Mouse (Mus musculus): ENCODE results near the gene Ppp1r1b. TPM values are rescaled to one million over a fixed set of nuclear protein-coding genes. Genes with fewer than 3 reads are reported as not detected.

Gene Ppp1r1b
- total and polyA plus RNA-seq, 3 experiments: 0.08 TPM; not detected in 2

DNA sequence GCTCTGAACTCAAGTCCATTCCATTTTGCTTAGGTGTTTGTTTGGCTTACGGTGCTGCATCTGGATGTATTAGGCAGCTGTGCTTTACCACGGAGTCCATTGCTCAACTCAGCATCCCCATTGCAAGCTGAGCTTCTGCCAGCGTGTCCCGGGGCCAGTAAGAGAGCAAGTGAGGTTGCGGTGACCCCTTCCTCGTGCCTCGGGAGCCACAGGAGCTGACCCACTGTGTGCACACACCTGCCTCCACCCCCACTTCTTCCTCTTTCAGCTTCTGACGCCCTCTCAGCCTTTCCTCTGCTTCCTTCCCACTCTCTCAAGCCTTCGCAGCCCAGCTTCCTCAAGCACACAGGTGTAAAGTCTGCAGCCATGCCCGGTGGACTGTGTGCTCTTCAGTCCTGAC, 18.1 kb downstream of the Ppp1r1b start:
- Histone ChIP-seq H3K36me3 (replicated peaks in 1 of 2; ENCODE audit: control insufficient read depth in 1 of 2, insufficient read depth in 1 of 2, low read length in 1 of 2) (peaks cover 0 to 55% of the 10 kb centered on the region in 2 experiments), H3K27me3 (replicated peaks) (no peaks in the 10 kb centered on the region), H3K4me1 (ENCODE audit: control insufficient read depth in 1 of 2, insufficient read depth in 2 of 2) (peaks cover 0 to 11% of the 10 kb centered on the region in 2 experiments; a peak in 2 of 4 replicates), H3K9ac (ENCODE audit: insufficient read depth, low read depth) (no peak overlapping the region), H3K4me3 (replicated peaks in 1 of 3; ENCODE audit: low read depth in 2 of 3, low read length in 2 of 3, poor library complexity in 1 of 3) (no peak overlapping the region), H3K79me2 (replicated peaks; ENCODE audit: control insufficient read depth, extremely low read depth, insufficient read depth, poor library complexity, severe bottlenecking) (no peaks in the 10 kb centered on the region; the same call in 1 of the 2 replicates), H3K9me3 (replicated peaks; ENCODE audit: low read length) (no peaks in the 10 kb centered on the region), H3K4me2 (ENCODE audit: insufficient read depth, low read depth, poor library complexity, severe bottlenecking) (no peak overlapping the region), H3K27ac (ENCODE audit: insufficient read depth, low read depth) (no peak overlapping the region)
- DNase-seq (ENCODE audit: extremely low read depth): no peak
- dilution Hi-C loops (cut with MboI; ENCODE audit: extremely low pct_ligation_motif_present, extremely low pct_unique_long_range_greater_than_20kb, low sequenced_read_pairs): no loop called here
- in situ Hi-C loops (cut with MboI; ENCODE audit: low pct_ligation_motif_present, low pct_unique_long_range_greater_than_20kb, low sequenced_read_pairs): no loop called here
- TF ChIP-seq PAX5 (IDR thresholded peaks at IDR 0.05; ENCODE audit: low read length) (no peak), ZKSCAN1 (IDR thresholded peaks at IDR 0.05; ENCODE audit: borderline replicate concordance, low read depth, low read length) (no peak), POLR2AphosphoS2 (IDR thresholded peaks at IDR 0.05; ENCODE audit: low read depth, low read length) (no peak)

- Histone ChIP-seq H3K79me2 (replicated peaks; ENCODE audit: control insufficient read depth, extremely low read depth, insufficient read depth, poor library complexity, severe bottlenecking) (no peaks in the 10 kb centered on the region; the same call in 1 of the 2 replicates), H3K4me1 (ENCODE audit: control insufficient read depth in 1 of 2, insufficient read depth in 2 of 2) (peaks cover 0 to 7% of the 10 kb centered on the region in 2 experiments; a peak in 2 of 4 replicates), H3K4me2 (ENCODE audit: insufficient read depth, low read depth, poor library complexity, severe bottlenecking) (no peak overlapping the region), H3K9me3 (replicated peaks; ENCODE audit: low read length) (no peaks in the 10 kb centered on the region), H3K36me3 (replicated peaks in 1 of 2; ENCODE audit: control insufficient read depth in 1 of 2, insufficient read depth in 1 of 2, low read length in 1 of 2) (peaks cover 0 to 53% of the 10 kb centered on the region in 2 experiments), H3K27me3 (replicated peaks) (no peaks in the 10 kb centered on the region), H3K9ac (ENCODE audit: insufficient read depth, low read depth) (no peak overlapping the region), H3K27ac (ENCODE audit: insufficient read depth, low read depth) (no peak overlapping the region), H3K4me3 (replicated peaks in 1 of 3; ENCODE audit: low read depth in 2 of 3, low read length in 2 of 3, poor library complexity in 1 of 3) (no peak overlapping the region)
- dilution Hi-C loops (cut with MboI; ENCODE audit: extremely low pct_ligation_motif_present, extremely low pct_unique_long_range_greater_than_20kb, low sequenced_read_pairs) (no loop called here), in situ Hi-C loops (cut with MboI; ENCODE audit: low pct_ligation_motif_present, low pct_unique_long_range_greater_than_20kb, low sequenced_read_pairs) (no loop called here)
- no peak for DNase-seq (ENCODE audit: extremely low read depth)
- TF ChIP-seq ZKSCAN1 (IDR thresholded peaks at IDR 0.05; ENCODE audit: borderline replicate concordance, low read depth, low read length): no peak
- no peak for TF ChIP-seq POLR2AphosphoS2 (IDR thresholded peaks at IDR 0.05; ENCODE audit: low read depth, low read length)
- TF ChIP-seq NRF1 (IDR thresholded peaks at IDR 0.05; ENCODE audit: low read depth, low read length): no peak
- TF ChIP-seq USF2 (conservative IDR thresholded peaks at IDR 0.05; ENCODE audit: low read depth, low read length): no peak
- no peak for TF ChIP-seq JUN (IDR thresholded peaks at IDR 0.05; ENCODE audit: insufficient read depth, low read depth, low read length)
- TF ChIP-seq RCOR1 (conservative IDR thresholded peaks at IDR 0.05; ENCODE audit: low read depth, low read length): no peak
Observed at GRCm38 (mm10) chr11:98367171-98367862, 19.1 kb downstream of the Ppp1r1b start.

DNA sequence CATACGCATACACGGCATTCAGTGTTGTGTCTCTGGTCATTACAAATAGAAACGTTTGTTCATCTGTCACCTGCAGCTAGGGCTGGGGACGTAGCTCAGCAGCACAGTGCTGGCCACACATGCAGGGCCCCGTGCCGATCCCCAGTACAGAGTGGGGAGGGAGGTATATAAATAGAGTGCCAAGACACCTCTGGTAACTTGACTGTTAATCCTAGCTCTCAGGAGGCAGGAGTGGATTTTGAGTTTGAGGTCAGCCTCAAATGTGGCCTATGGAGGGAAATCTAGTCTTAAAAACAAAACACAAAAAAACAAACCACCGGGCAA, 19.6 kb downstream of the Ppp1r1b start:
- H3K4me2 ChIP-seq (ENCODE audit: insufficient read depth, low read depth, poor library complexity, severe bottlenecking): no peak overlapping the region
- H3K79me2 ChIP-seq (replicated peaks; ENCODE audit: control insufficient read depth, extremely low read depth, insufficient read depth, poor library complexity, severe bottlenecking): no peaks in the 10 kb centered on the region; the same call in 1 of the 2 replicates
- dilution Hi-C loops (cut with MboI; ENCODE audit: extremely low pct_ligation_motif_present, extremely low pct_unique_long_range_greater_than_20kb, low sequenced_read_pairs): no loop called here
- no peak overlapping the region for H3K27ac ChIP-seq (ENCODE audit: insufficient read depth, low read depth)
- H3K27me3 ChIP-seq (replicated peaks): no peaks in the 10 kb centered on the region
- in situ Hi-C loops (cut with MboI; ENCODE audit: low pct_ligation_motif_present, low pct_unique_long_range_greater_than_20kb, low sequenced_read_pairs): no loop called here
- H3K4me1 ChIP-seq (ENCODE audit: control insufficient read depth in 1 of 2, insufficient read depth in 2 of 2): peaks cover 0 to 7% of the 10 kb centered on the region in 2 experiments; a peak in 2 of 4 replicates
- no peaks in the 10 kb centered on the region for H3K9me3 ChIP-seq (replicated peaks; ENCODE audit: low read length)
- H3K9ac ChIP-seq (ENCODE audit: insufficient read depth, low read depth): no peak overlapping the region
- no peak overlapping the region for H3K4me3 ChIP-seq (replicated peaks in 1 of 3; ENCODE audit: low read depth in 2 of 3, low read length in 2 of 3, poor library complexity in 1 of 3)
- H3K36me3 ChIP-seq (replicated peaks in 1 of 2; ENCODE audit: control insufficient read depth in 1 of 2, insufficient read depth in 1 of 2, low read length in 1 of 2): peaks cover 3 to 53% of the 10 kb centered on the region in 2 experiments
- no peak for DNase-seq (ENCODE audit: extremely low read depth)
- TF ChIP-seq RAD21 (IDR thresholded peaks at IDR 0.05; ENCODE audit: low read depth, low read length): no peak
- TF ChIP-seq SIN3A (IDR thresholded peaks at IDR 0.05; ENCODE audit: low read length): no peak

Measured in CH12.LX (cell line).